Mouse (Mus musculus): ENCODE measurements around the gene Ankfn1. TPM values are rescaled to one million over a fixed set of nuclear protein-coding genes. Genes with fewer than 3 reads are reported as not detected.

The Ankfn1 gene
- polyA plus RNA-seq, 1 experiment from 2014 or later: 0.63 TPM

DNA sequence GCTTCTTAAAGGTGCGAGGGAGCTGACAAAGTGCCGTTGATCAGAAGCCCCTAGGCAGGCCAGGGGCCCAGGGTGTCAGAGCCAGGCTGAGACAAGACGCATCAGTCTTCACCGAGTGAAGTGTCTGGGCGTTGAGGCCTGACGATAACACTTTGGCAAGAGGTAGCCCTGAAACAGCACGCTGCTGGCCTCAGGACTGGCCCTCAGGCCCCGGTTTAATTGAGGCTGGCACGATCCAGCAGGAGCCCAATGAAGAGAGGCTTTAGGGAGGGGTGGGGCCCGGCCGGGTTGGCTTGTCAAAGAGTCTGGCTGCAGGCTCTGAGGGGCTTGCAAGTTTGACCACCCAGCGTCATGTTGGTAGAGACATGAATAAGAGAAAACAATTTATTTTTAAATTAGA lies 437.2 kb downstream of the Ankfn1 start:
- no peak overlapping the region for H3K27ac ChIP-seq
- H3K4me2 ChIP-seq (replicated peaks): no peak overlapping the region
- H3K4me1 ChIP-seq: no peaks in the 10 kb centered on the region
- H3K9me3 ChIP-seq: no peaks in the 10 kb centered on the region
- H3K27me3 ChIP-seq: no peaks in the 10 kb centered on the region
- ATAC-seq (ENCODE audit: insufficient number of reproducible peaks, insufficient read depth, low FRiP score, low TSS enrichment): no peak
- H3K9ac ChIP-seq: no peak overlapping the region
- H3K36me3 ChIP-seq: no peaks in the 10 kb centered on the region
- H3K4me3 ChIP-seq: no peak overlapping the region
- 31% methylated on average over 12 of the region's 12 CpGs for WGBS

Other genes starting within 250 kb of the Ankfn1 start
- 7.5 and 7.7 TPM in 2 replicates for gene Pctp, start 225.2 kb upstream of the Ankfn1 start, polyA plus RNA-seq (2016; fragmentation: Nextera tagmentation; extraction: Ambion mirVana)

Data from embryonic facial prominence, embryonic 12.5 days (tissue).